Mouse (Mus musculus) left cerebral cortex, postnatal 14 days (tissue): ENCODE results near the gene Efcab11. TPM values are rescaled to one million over a fixed set of nuclear protein-coding genes. Genes with fewer than 3 reads are reported as not detected.
A peak's percentile ranks its signal among the peaks of the same experiment; 100 is the strongest.

Experiments
- DNase-seq, 2 experiments: peaks; one replicate each; pipeline ENCODE4 v3.0.0; 2021 to 2022; ENCODE audit warnings: low spot score in 2 of 2, mixed read lengths in 1 of 2
- intact Hi-C: fragments of 180-260 bp; cut with DNase I; formaldehyde crosslinking; loops from one replicate; pipeline ENCODE4 v1.15.1; 2025
- total RNA-seq, 2 experiments: library from RNA; stranded (reverse); gene quantifications; 2 replicates each; pipeline ENCODE4 v1.2.3; 2021

Efcab11 gene
- total RNA-seq, 2 experiments from 2014 or later, result 0.29 to 0.61 TPM

- DNase-seq, result no peak
- intact Hi-C loops, result no loop called here
These were observed 113.2 kb downstream of the Efcab11 start for GRCm38 (mm10) chr12:99771018-99771417.

GRCm38 (mm10) chr12:99769626-99770025 lies 114.6 kb downstream of the Efcab11 start:
- intact Hi-C loops, result no loop called here
- no peak for DNase-seq

- intact Hi-C loops, result no loop called here
- no peak for DNase-seq
These were observed 116.5 kb downstream of the Efcab11 start for GRCm38 (mm10) chr12:99767691-99768090.

- no peak for DNase-seq
- intact Hi-C loops, result no loop called here
These were observed 118.3 kb downstream of the Efcab11 start for GRCm38 (mm10) chr12:99765979-99766378.

- intact Hi-C loops, result no loop called here
- DNase-seq, result no peak
These were observed 120.2 kb downstream of the Efcab11 start for GRCm38 (mm10) chr12:99764053-99764452.

GRCm38 (mm10) chr12:99757754-99758526 lies 126.3 kb downstream of the Efcab11 start:
- intact Hi-C loops, result no loop called here
- DNase-seq, result peak; percentile 17 to 37

- intact Hi-C loops, result no loop called here
- DNase-seq, result no peak
These were observed 127.1 kb downstream of the Efcab11 start for GRCm38 (mm10) chr12:99756914-99757687.

- intact Hi-C loops, result no loop called here
- DNase-seq, result no peak
These were observed 128.0 kb downstream of the Efcab11 start for GRCm38 (mm10) chr12:99756213-99756612.

- intact Hi-C loops, result no loop called here
- peak in 1 of 2 experiments; percentile 1 for DNase-seq
These were observed 131.3 kb downstream of the Efcab11 start for GRCm38 (mm10) chr12:99752986-99753385.

- intact Hi-C loops, result no loop called here
- no peak for DNase-seq
These were observed 134.8 kb downstream of the Efcab11 start for GRCm38 (mm10) chr12:99749391-99749790.

GRCm38 (mm10) chr12:99741631-99742030 lies 142.6 kb downstream of the Efcab11 start:
- intact Hi-C loops, result no loop called here

GRCm38 (mm10) chr12:99739211-99739610 lies 145.0 kb downstream of the Efcab11 start:
- peak in 1 of 2 experiments; percentile 0 for DNase-seq
- intact Hi-C loops, result no loop called here

More at GRCm38 (mm10) chr12:99741631-99742030, 142.6 kb downstream of the Efcab11 start:
- peak in 1 of 2 experiments; percentile 3 for DNase-seq

- DNase-seq, result no peak
- intact Hi-C loops, result no loop called here
These were observed 146.0 kb downstream of the Efcab11 start for GRCm38 (mm10) chr12:99738256-99738655.

GRCm38 (mm10) chr12:99736971-99737370 lies 147.3 kb downstream of the Efcab11 start:
- intact Hi-C loops, result no loop called here
- DNase-seq, result peak in 1 of 2 experiments; percentile 1

GRCm38 (mm10) chr12:99735172-99735571 lies 149.1 kb downstream of the Efcab11 start:
- intact Hi-C loops, result no loop called here
- no peak for DNase-seq

GRCm38 (mm10) chr12:99724206-99724605 lies 160.0 kb downstream of the Efcab11 start:
- intact Hi-C loops, result no loop called here
- no peak for DNase-seq

GRCm38 (mm10) chr12:99723791-99724190 lies 160.4 kb downstream of the Efcab11 start:
- intact Hi-C loops, result no loop called here

GRCm38 (mm10) chr12:99721318-99721717 lies 162.9 kb downstream of the Efcab11 start:
- intact Hi-C loops, result no loop called here
- DNase-seq, result peak; percentile 52 to 61

More at GRCm38 (mm10) chr12:99723791-99724190, 160.4 kb downstream of the Efcab11 start:
- DNase-seq, result no peak

GRCm38 (mm10) chr12:99719777-99720176 lies 164.5 kb downstream of the Efcab11 start:
- peak in 1 of 2 experiments; percentile 42 for DNase-seq
- intact Hi-C loops, result loop anchor here (10.0 kb wide), 1 partner anchor 155 kb away; the partner anchor contains the start of gene Foxn3

GRCm38 (mm10) chr12:99718161-99718560 lies 166.1 kb downstream of the Efcab11 start:
- intact Hi-C loops, result loop anchor here (10.0 kb wide), 1 partner anchor 153 kb away; the partner anchor contains the start of gene Foxn3

More at GRCm38 (mm10) chr12:99718161-99718560, 166.1 kb downstream of the Efcab11 start:
- no peak for DNase-seq
